Mouse (Mus musculus) liver, embryonic 14.5 days (tissue): ENCODE measurements at regions not wholly inside any gene's neighbourhood (a gene's known extent, or its start where the extent isn't known, plus 50 kb on each side); places are given as distances from the start of the nearest gene placed in this dataset.

Experiments
- ATAC-seq: fragments of 200-750 bp; cut with Nextera tagmentation; 2 replicates; pipeline ENCODE4 v1.8.0; 2017; ENCODE audit warnings: moderate number of reproducible peaks, mild to moderate bottlenecking, moderate library complexity; ENCODE audit not compliant: insufficient read depth
- DNase-seq, 3 experiments: peaks; one replicate each; pipeline ENCODE4 v3.0.0-alpha.2; 2012 to 2013; ENCODE audit warnings: low read depth in 3 of 3, low spot score in 3 of 3
- H3K27ac ChIP-seq: fragments of 300-500 bp; sonication (generic); 2 replicates; pipeline ENCODE4 v1.5.1; 2014; ENCODE audit warnings: moderate library complexity, mild to moderate bottlenecking, control low read depth, inconsistent platforms
- H3K27me3 ChIP-seq: fragments of 300-500 bp; sonication (generic); 2 replicates; pipeline ENCODE4 v1.6.1; 2014; ENCODE audit warnings: mild to moderate bottlenecking, low read length, moderate library complexity; ENCODE audit not compliant: control insufficient read depth, insufficient read depth
- H3K36me3 ChIP-seq: fragments of 300-500 bp; sonication (generic); replicated peaks from 2 replicates; pipeline ENCODE4 v1.6.1; 2014; ENCODE audit warnings: low read depth; ENCODE audit not compliant: control insufficient read depth, insufficient read depth
- H3K4me1 ChIP-seq, 2 experiments: fragments of 200-500 bp in 1 of 2; fragments of 300-500 bp in 1 of 2; sonication (generic) in 1 of 2; replicated peaks; 2 replicates each; pipeline ENCODE4 v1.6.1; 2012 to 2014; ENCODE audit warnings: antibody characterized with exemption in 1 of 2, inconsistent platforms in 1 of 2, low read length in 1 of 2; ENCODE audit not compliant: control insufficient read depth in 2 of 2, insufficient read depth in 2 of 2
- H3K4me2 ChIP-seq: fragments of 300-500 bp; sonication (generic); 2 replicates; pipeline ENCODE4 v1.6.1; 2014; ENCODE audit warnings: low read depth, mild to moderate bottlenecking, control low read depth, moderate library complexity
- H3K4me3 ChIP-seq, 2 experiments: fragments of 200-500 bp in 1 of 2; fragments of 300-500 bp in 1 of 2; sonication (generic) in 1 of 2; 2 replicates each; pipeline ENCODE4 v1.5.1; 2012 to 2014; ENCODE audit warnings: low read depth in 2 of 2, low read length in 2 of 2, mild to moderate bottlenecking in 2 of 2, control low read depth in 1 of 2, inconsistent platforms in 1 of 2, moderate library complexity in 1 of 2; ENCODE audit not compliant: insufficient read depth in 1 of 2
- H3K9ac ChIP-seq: fragments of 300-500 bp; sonication (generic); replicated peaks from 2 replicates; pipeline ENCODE4 v1.6.1; 2014; ENCODE audit warnings: mild to moderate bottlenecking, control low read depth, moderate library complexity
- H3K9me3 ChIP-seq: fragments of 300-500 bp; sonication (generic); 2 replicates; pipeline ENCODE4 v1.6.1; 2016; ENCODE audit warnings: low read length, mixed read lengths; ENCODE audit not compliant: control insufficient read depth
- CTCF ChIP-seq: IDR thresholded peaks from 2 replicates; pipeline ENCODE4 v1.5.1; 2016; ENCODE audit warnings: antibody characterized with exemption, low read depth, control low read depth
- EP300 ChIP-seq: IDR thresholded peaks from 2 replicates; pipeline ENCODE4 v1.6.1; 2016; ENCODE audit warnings: antibody characterized with exemption, low read depth
- WGBS: fragments of 180-500 bp; shearing (Covaris S2); extraction: QIAGEN DNeasy Blood & Tissue Kit; methylation state at CpG from one replicate; pipeline ENCODE4 v1.1.7; 2014; ENCODE audit not compliant: insufficient replicate concordance; 5-methylcytosine and 5-hydroxymethylcytosine counted together

DNA sequence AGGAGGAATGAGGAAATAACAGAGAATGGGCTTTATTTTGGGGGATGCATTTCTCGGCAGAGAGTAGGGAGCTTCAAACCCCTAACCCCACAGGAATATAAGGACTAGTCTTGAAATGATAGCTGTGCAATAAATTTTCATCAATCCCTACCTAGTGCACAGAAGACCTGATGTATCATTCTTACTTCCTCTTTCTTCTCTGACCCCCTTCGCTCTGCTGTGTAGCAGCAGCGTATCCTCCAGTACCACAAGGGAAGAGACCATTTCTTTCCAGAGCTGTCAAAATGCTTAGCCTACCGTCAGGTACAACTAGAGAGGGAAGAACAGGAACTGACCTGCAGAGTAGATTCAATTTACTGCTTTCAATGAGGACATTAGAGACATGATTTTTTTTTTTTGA, 230.0 kb upstream of the Satb1 start:
- 20% methylated on average over 4 of the region's 4 CpGs for WGBS
- Histone ChIP-seq H3K9ac (no peak overlapping the region), H3K27me3 (no peaks in the 10 kb centered on the region)

DNA sequence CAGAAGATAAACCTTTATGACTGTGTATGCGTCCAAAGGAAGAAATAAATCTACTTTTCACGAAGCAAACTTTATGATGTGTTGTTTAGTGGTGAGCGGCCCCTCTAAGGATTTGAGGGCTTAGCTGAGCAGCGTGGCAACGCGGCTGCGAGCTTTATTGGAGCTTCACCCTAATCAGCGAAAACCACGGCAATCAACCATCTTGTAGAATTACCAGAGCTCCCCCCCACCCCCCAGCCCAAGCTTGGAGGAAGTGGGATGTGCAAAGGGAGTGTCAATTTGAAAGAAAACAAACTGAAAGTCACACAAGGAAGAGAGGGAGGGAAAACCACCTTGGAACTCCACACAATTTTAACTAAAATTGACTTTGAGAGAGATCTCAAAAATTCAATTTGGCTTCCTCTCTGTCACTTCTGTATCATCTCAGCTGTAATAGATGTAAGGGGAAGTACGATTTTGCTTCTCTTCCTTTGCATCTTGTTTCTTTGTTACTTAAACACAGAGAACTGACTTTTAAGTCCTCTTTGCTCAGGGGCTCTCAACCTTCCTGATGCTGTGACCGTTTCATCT, 229.1 kb upstream of the Satb1 start:
- H3K4me2 ChIP-seq = no peak overlapping the region
- WGBS = 38% methylated on average over 11 of the region's 11 CpGs
- H3K9me3 ChIP-seq = no peaks in the 10 kb centered on the region
- H3K36me3 ChIP-seq = no peaks in the 10 kb centered on the region
- TF ChIP-seq EP300 (no peak), CTCF (no peak)
- no peaks in the 10 kb centered on the region for H3K27me3 ChIP-seq
- DNase-seq (no peak), ATAC-seq (no peak)
- H3K9ac ChIP-seq = no peak overlapping the region
- H3K27ac ChIP-seq = no peak overlapping the region
- H3K4me1 ChIP-seq = no peaks in the 10 kb centered on the region
- H3K4me3 ChIP-seq = no peak overlapping the region

More for the DNA sequence above, 230.0 kb upstream of the Satb1 start:
- DNase-seq (no peak), ATAC-seq (no peak)
- Histone ChIP-seq H3K4me3 (no peak overlapping the region), H3K4me2 (no peak overlapping the region), H3K27ac (no peak overlapping the region), H3K9me3 (no peaks in the 10 kb centered on the region), H3K4me1 (no peaks in the 10 kb centered on the region), H3K36me3 (no peaks in the 10 kb centered on the region)
- no peak for TF ChIP-seq CTCF
- no peak for TF ChIP-seq EP300

DNA sequence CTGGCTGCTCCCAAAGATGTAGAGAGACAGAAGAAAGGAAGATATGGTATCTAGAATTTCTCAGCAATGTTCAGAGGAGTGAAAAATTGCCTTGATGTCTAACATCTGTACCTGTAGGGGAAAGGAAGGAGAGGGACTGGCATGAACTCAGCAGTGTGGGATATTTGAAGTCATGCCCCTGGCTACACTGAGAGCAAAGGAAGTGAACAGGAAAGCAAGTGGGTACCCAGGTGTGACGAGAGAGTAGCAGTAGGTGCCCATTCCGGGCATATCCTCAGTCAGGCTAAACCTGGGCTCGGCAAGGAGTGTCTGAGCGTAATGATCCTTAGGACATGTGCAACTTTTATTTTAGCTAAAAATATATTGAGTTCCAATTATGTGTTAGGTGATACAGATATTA, 203.4 kb upstream of the Satb1 start:
- H3K27me3 ChIP-seq = no peaks in the 10 kb centered on the region
- no peak overlapping the region for H3K27ac ChIP-seq
- ATAC-seq = no peak
- WGBS = 61% methylated on average over 4 of the region's 4 CpGs
- TF ChIP-seq EP300 (no peak), CTCF (no peak)
- no peak overlapping the region for H3K9ac ChIP-seq
- no peak for DNase-seq
- H3K4me1 ChIP-seq = no peaks in the 10 kb centered on the region
- no peak overlapping the region for H3K4me3 ChIP-seq
- no peak overlapping the region for H3K4me2 ChIP-seq
- no peaks in the 10 kb centered on the region for H3K9me3 ChIP-seq
- no peaks in the 10 kb centered on the region for H3K36me3 ChIP-seq

DNA sequence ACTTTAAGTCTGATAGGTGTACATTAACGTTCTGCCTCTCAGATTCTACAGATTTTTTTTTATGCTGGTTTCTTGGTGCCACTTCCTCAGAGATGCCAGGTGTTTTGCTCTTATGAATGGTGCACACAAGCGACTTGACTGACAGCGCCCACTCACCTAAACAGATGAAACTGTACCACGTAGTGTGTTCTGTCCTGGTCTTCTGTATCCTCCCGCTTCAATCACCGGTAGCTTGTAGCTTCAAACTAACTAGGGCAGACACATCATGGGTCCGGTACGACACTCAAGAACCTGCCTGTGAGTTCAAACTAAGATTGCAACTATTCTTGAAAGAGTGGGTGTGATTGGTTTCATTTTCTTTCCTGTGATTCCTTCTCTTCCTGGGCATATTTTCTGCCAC, 198.0 kb upstream of the Satb1 start:
- Histone ChIP-seq H3K27me3 (no peaks in the 10 kb centered on the region), H3K4me1 (no peaks in the 10 kb centered on the region), H3K9me3 (no peaks in the 10 kb centered on the region), H3K9ac (no peak overlapping the region), H3K27ac (no peak overlapping the region), H3K4me2 (no peak overlapping the region), H3K4me3 (no peak overlapping the region), H3K36me3 (no peaks in the 10 kb centered on the region)
- ATAC-seq (no peak), DNase-seq (no peak)
- WGBS = 70% methylated on average over 8 of the region's 8 CpGs
- TF ChIP-seq CTCF (no peak), EP300 (no peak)

DNA sequence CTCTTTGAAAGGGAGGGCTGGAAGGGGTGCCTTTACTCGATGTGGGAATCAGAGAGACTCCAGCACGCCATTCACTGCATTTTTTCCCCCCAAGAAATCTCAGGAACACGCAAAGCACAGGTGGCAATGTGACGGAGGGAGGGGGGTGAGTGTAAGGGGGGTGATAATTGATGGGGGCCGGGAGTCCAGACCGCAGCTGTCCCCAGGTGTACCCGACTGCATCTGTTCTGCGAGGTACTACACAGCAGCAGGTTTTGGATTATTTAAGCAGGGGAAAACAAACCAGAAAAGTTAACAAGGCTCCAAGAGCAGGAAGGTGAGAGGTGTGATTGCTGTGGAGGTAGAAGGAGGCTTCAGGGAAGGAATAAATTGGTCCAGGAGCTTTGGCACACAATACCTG, 153.8 kb upstream of the Satb1 start:
- Histone ChIP-seq H3K27ac (no peak overlapping the region), H3K9me3 (no peaks in the 10 kb centered on the region), H3K4me2 (no peak overlapping the region), H3K4me1 (no peaks in the 10 kb centered on the region), H3K36me3 (no peaks in the 10 kb centered on the region), H3K4me3 (no peak overlapping the region), H3K9ac (no peak overlapping the region), H3K27me3 (no peaks in the 10 kb centered on the region)
- TF ChIP-seq CTCF (no peak), EP300 (no peak)
- no peak for ATAC-seq
- WGBS = 55% methylated on average over 8 of the region's 8 CpGs
- DNase-seq = no peak
